Mouse (Mus musculus): ENCODE measurements around the gene Nsf.
A peak's percentile ranks its signal among the peaks of the same experiment; 100 is the strongest.
"Not testable (repeated sequence)": the region's sequence is repeated elsewhere in the genome, so short reads cannot be mapped to it uniquely, and the experiment has no call there.

Nsf gene

GRCm38 (mm10) chr11:103892831-103893230 lies 61.0 kb downstream of the Nsf start:
- DNase-seq (ENCODE audit: low read depth), result no peak

- DNase-seq (ENCODE audit: low read depth), result no peak
These were observed 62.1 kb downstream of the Nsf start for GRCm38 (mm10) chr11:103891781-103892180.

GRCm38 (mm10) chr11:103890337-103891186 lies 63.3 kb downstream of the Nsf start:
- DNase-seq (ENCODE audit: low read depth), result no peak

- DNase-seq (ENCODE audit: low read depth), result no peak
These were observed 66.0 kb downstream of the Nsf start for GRCm38 (mm10) chr11:103887724-103888410.

GRCm38 (mm10) chr11:103884749-103885383 lies 69.0 kb downstream of the Nsf start:
- no peak for DNase-seq (ENCODE audit: low read depth)

GRCm38 (mm10) chr11:103883793-103884192 lies 70.1 kb downstream of the Nsf start:
- DNase-seq (ENCODE audit: low read depth), result no peak

- DNase-seq (ENCODE audit: low read depth), result not testable (repeated sequence)
These were observed 74.4 kb downstream of the Nsf start for GRCm38 (mm10) chr11:103879476-103879875.

- peak; percentile 55 for DNase-seq (ENCODE audit: low read depth)
These were observed 75.4 kb downstream of the Nsf start for GRCm38 (mm10) chr11:103878441-103878840.

GRCm38 (mm10) chr11:103870352-103870751 lies 83.5 kb downstream of the Nsf start:
- no peak for DNase-seq (ENCODE audit: low read depth)

- DNase-seq (ENCODE audit: low read depth), result no peak
These were observed 86.2 kb downstream of the Nsf start for GRCm38 (mm10) chr11:103867702-103868101.

GRCm38 (mm10) chr11:103865346-103865745 lies 88.5 kb downstream of the Nsf start:
- DNase-seq (ENCODE audit: low read depth), result no peak

GRCm38 (mm10) chr11:103864486-103864885 lies 89.4 kb downstream of the Nsf start:
- DNase-seq (ENCODE audit: low read depth), result no peak

- DNase-seq (ENCODE audit: low read depth), result no peak
These were observed 90.9 kb downstream of the Nsf start for GRCm38 (mm10) chr11:103862951-103863350.

- DNase-seq (ENCODE audit: low read depth), result peak; percentile 30
These were observed 93.8 kb downstream of the Nsf start for GRCm38 (mm10) chr11:103859933-103860610.

- no peak for DNase-seq (ENCODE audit: low read depth)
These were observed 95.1 kb downstream of the Nsf start for GRCm38 (mm10) chr11:103858760-103859159.

GRCm38 (mm10) chr11:103856641-103857040 lies 97.2 kb downstream of the Nsf start:
- no peak for DNase-seq (ENCODE audit: low read depth)

GRCm38 (mm10) chr11:103854294-103854693 lies 99.6 kb downstream of the Nsf start:
- no peak for DNase-seq (ENCODE audit: low read depth)

GRCm38 (mm10) chr11:103853284-103853920 lies 100.5 kb downstream of the Nsf start:
- no peak for DNase-seq (ENCODE audit: low read depth)

GRCm38 (mm10) chr11:103852590-103853283 lies 101.1 kb downstream of the Nsf start:
- DNase-seq (ENCODE audit: low read depth), result peak; percentile 42

- peak; percentile 20 for DNase-seq (ENCODE audit: low read depth)
These were observed 105.6 kb downstream of the Nsf start for GRCm38 (mm10) chr11:103848287-103848686.

GRCm38 (mm10) chr11:103840834-103841233 lies 113.0 kb downstream of the Nsf start:
- DNase-seq (ENCODE audit: low read depth), result no peak

Measured in 416B (cell line).